7 mouse cellular contexts compared by ENCODE assay signal in genomic region chr10:85739565-85739964, GRCm38 (mm10).
A peak's percentile ranks its signal among the peaks of the same experiment; 100 is the strongest.
DNase-seq lines count a peak whose midpoint lies in the region; ATAC-seq lines count a peak whose summit lies in the region.
"Not testable (repeated sequence)": the region's sequence is repeated elsewhere in the genome, so short reads cannot be mapped to it uniquely, and the experiment has no call there.

No protein-coding gene starts in this region.

- not testable (repeated sequence) for H3K4me3 ChIP-seq in intestine, embryonic 15.5 days (replicated peaks)

- not testable (repeated sequence) for H3K4me2 ChIP-seq in intestine, embryonic 15.5 days (replicated peaks)

- H3K4me1 ChIP-seq in intestine, embryonic 15.5 days (replicated peaks), result not testable (repeated sequence)

- peak; percentile 85 for ATAC-seq in intestine, embryonic 15.5 days

- H3K9me3 ChIP-seq in intestine, embryonic 15.5 days, result not testable (repeated sequence)

- not testable (repeated sequence) for H3K27ac ChIP-seq in intestine, embryonic 15.5 days

- not testable (repeated sequence) for H3K9ac ChIP-seq in intestine, embryonic 15.5 days

- H3K27me3 ChIP-seq in intestine, embryonic 15.5 days (replicated peaks), result not testable (repeated sequence)

- H3K36me3 ChIP-seq in intestine, embryonic 15.5 days, result not testable (repeated sequence)

- peak; percentile 82 for DNase-seq in NIH3T3 (ENCODE audit: low read depth)
- DNase-seq in adrenal gland, postnatal 36 days, result peak; percentile 43 to 57
- DNase-seq in heart, adult 11 months, result peak; percentile 79
- peak; percentile 7 to 8 for DNase-seq in layer of hippocampus, adult 8-10 months (ENCODE audit: low spot score in 2 of 2)
- DNase-seq in left cerebral cortex, adult 9 months (ENCODE audit: low spot score in 2 of 2), result peak; percentile 4 to 12
- peak; percentile 24 to 43 for DNase-seq in right cerebral cortex, adult 2 months (ENCODE audit: low spot score in 2 of 2)

Comparison
In these comparisons a context has a peak if more than half of its experiments do, and no peak if none do; other contexts are left out.
1. DNase-seq: peak in every context shown above with its lines; median percentile 82 in NIH3T3; 79 in heart, adult 11 months; 50 in adrenal gland, postnatal 36 days; 34 in right cerebral cortex, adult 2 months; 8 in left cerebral cortex, adult 9 months; 8 in layer of hippocampus, adult 8-10 months.